25 mouse cellular contexts compared by ENCODE assay signal in the genomic region with DNA sequence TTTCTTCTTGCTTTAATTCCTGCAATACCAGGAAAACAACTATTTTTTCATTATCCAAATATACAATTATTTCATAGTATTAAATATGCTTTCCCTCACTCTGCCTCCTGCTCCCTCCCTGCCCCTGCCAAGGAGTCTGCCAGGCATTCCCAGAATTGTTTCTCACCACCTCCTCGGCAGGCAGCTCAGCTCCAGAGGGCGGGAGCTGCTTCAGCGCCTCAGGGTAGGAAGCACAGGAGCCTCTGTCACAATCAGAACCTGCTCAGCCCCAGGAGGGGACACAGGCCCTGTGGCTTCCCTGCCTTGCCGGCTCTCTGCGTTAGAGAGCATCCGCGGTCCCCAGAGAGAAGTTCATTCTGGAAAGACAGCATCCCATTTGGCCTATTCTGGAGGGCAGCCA. TPM values are rescaled to one million over a fixed set of nuclear protein-coding genes. Genes with fewer than 3 reads are reported as not detected.
DNase-seq lines count a peak whose midpoint lies in the region; TF ChIP-seq lines count a peak whose summit lies in the region.
"Had no signal": no experiment of that assay in that cellular context is flagged by ENCODE, and none has a peak within 500 bp of the region (broad histone marks: within the 10 kb centered on the region; RNA-seq: fewer than 3 reads in every experiment).

No protein-coding gene starts in this region.

- H3K4me3 ChIP-seq in layer of hippocampus, adult 2 months: no peak overlapping the region
- H3K4me3 ChIP-seq in cortical plate, adult 2 months (ENCODE audit: insufficient read depth, low read length): no peak overlapping the region
- H3K4me3 ChIP-seq: embryonic facial prominence, embryonic 10.5 days; heart, embryonic 12.5 days; hindbrain, embryonic 12.5 days; limb, embryonic 13.5 days; liver, embryonic 12.5 days; midbrain, embryonic 10.5 days; neural tube, embryonic 15.5 days had no signal

- H3K27ac ChIP-seq in layer of hippocampus, adult 2 months: peak overlapping the region; percentile 91
- peak overlapping the region; percentile 93 for H3K27ac ChIP-seq in cortical plate, adult 2 months (ENCODE audit: insufficient read depth, low read length)
- H3K27ac ChIP-seq: embryonic facial prominence, embryonic 10.5 days; hindbrain, embryonic 12.5 days; limb, embryonic 13.5 days; liver, embryonic 12.5 days; midbrain, embryonic 10.5 days; neural tube, embryonic 15.5 days had no signal

- peak; percentile 53 for TF ChIP-seq POLR2A in cortical plate, adult 2 months (IDR thresholded peaks at IDR 0.05; ENCODE audit: extremely low read depth, insufficient read depth, low read length)

- TF ChIP-seq CTCF in layer of hippocampus, adult 2 months (conservative IDR thresholded peaks at IDR 0.05): no peak
- no peak for TF ChIP-seq CTCF in cortical plate, adult 2 months (IDR thresholded peaks at IDR 0.05; ENCODE audit: extremely low read depth, insufficient read depth, low read length)

- H3K4me1 ChIP-seq in cortical plate, adult 2 months (ENCODE audit: control insufficient read depth, insufficient read depth, low read length): peaks cover 4% of the 10 kb centered on the region; the same call in 1 of the 2 replicates
- H3K4me1 ChIP-seq: heart, embryonic 12.5 days; limb, embryonic 13.5 days; liver, embryonic 12.5 days; midbrain, embryonic 10.5 days had no signal

- DNase-seq in layer of hippocampus, adult 2 months (ENCODE audit: low spot score in 2 of 2): peak in 1 of 2 experiments; percentile 68
- no peak for DNase-seq in layer of hippocampus, postnatal 14 days (ENCODE audit: low spot score in 2 of 2)
- DNase-seq in right cerebral cortex, adult 2 months (ENCODE audit: low spot score in 2 of 2): peak; percentile 59 to 78
- DNase-seq in right cerebral cortex, postnatal 14 days: no peak
- DNase-seq in telencephalon, adult 2 months (ENCODE audit: low read depth, low spot score): peak; percentile 76
- no peak for DNase-seq in cerebellum, adult 8-10 months
- DNase-seq in gastrocnemius, adult 8-10 months (ENCODE audit: low spot score in 2 of 2): no peak
- DNase-seq: adrenal gland, postnatal 25 days; cerebellum, adult 9-11 months; gastrocnemius, postnatal 14 days; heart, adult 11 months; heart, postnatal 10 days; kidney, adult 18-20 months; lung, adult 18-20 months; lung, postnatal 10 days had no signal

RNA-seq across cellular contexts. Expression of gene Scn8a, which starts 36.9 kb away (rescaled TPM):
- 100 to 1,000 TPM; 245 to 263 TPM for total RNA-seq in layer of hippocampus, adult 2 months (2021)
- 100 to 1,000 TPM; 208 to 232 TPM for total RNA-seq in layer of hippocampus, postnatal 14 days (2021)
- 111 and 115 TPM in 2 replicates for polyA plus RNA-seq in cortical plate, adult 2 months (2012; rRNA removed)
- under 1 TPM in 3 of 4 experiments, not detected in 1; 0.12 to 0.22 (median 0.20) TPM for total RNA-seq in gastrocnemius, adult 8-10 months (2022)
- total RNA-seq: common myeloid progenitor, adult 5-6 weeks had no signal
- polyA plus RNA-seq: C2C12 had no signal

Comparison
In these comparisons a context has a peak if more than half of its experiments do, and no peak if none do; other contexts are left out.
1. DNase-seq: peak in right cerebral cortex, adult 2 months (2 of 2) and telencephalon, adult 2 months (single experiment); none in layer of hippocampus, postnatal 14 days (0 of 2), right cerebral cortex, postnatal 14 days (single experiment), cerebellum, adult 8-10 months (single experiment) and gastrocnemius, adult 8-10 months (0 of 2).
2. RNA of gene Scn8a, which starts 36.9 kb away (total RNA-seq): 245 to 263 TPM in layer of hippocampus, adult 2 months and 208 to 232 TPM in layer of hippocampus, postnatal 14 days; 0.12 to 0.22 TPM in gastrocnemius, adult 8-10 months; every median in the first group is over 100 times any median in the second.